Mouse (Mus musculus): ENCODE measurements around the gene Pth2. TPM values are rescaled to one million over a fixed set of nuclear protein-coding genes. Genes with fewer than 3 reads are reported as not detected.
A peak's percentile ranks its signal among the peaks of the same experiment; 100 is the strongest.

Pth2 gene
- total RNA-seq, 1 experiment: 0.54 TPM

DNA sequence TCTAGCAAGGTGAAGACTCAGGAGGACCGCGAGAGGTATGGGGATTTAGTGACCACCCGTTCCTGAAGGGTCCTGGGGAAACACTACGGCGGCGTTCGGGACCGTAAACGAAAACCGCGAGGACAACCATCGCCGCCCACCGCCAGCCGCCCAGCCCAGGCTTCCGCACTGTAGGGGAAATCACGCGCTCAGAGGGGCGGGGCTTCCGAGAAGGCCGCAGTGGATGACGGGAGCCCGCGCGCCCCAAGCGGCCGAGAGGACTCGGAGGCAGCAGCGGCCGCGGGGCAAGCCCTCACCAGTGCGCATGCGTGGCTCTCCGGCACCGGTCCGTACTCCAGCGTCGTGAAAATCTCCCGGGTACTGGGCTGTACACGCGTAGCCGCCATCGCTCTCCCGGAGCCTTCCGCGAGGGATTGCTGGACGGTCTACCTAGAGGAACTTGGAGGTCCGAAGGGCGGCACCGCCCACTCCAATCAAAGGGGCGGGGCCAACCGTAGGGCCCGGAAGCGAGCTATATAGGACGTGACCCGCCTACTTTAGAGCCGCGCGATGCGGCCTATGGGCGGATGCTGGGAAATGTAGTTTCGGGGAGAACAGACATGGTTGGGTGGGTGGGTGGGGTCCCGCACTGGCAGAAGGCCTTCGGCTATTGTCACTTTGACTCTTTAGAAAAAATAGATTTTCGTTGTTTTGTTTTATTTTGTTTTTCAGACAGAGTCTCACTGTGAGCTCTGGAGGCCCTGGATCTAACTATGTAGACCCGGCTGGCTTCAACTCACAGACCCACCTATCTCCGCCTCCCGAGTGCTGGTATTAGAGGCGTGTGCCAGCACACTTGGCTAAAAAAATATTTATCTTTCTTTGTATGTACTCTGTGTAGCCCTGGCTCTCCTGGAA is 26.5 kb upstream of the Pth2 start, which contains the start of the genes Pih1d1 and Aldh16a1:
Gene Pih1d1, plus strand, starts transcription at position 208 of the 897 bp plus-strand sequence.
Gene Aldh16a1, minus strand, starts transcription at position 489 of the 897 bp plus-strand sequence.
- peaks cover 6% of the 10 kb centered on the region for H3K36me3 ChIP-seq (ENCODE audit: control insufficient read depth, insufficient read depth, low read length, poor library complexity, severe bottlenecking)
- in situ Hi-C loops (cut with MboI; ENCODE audit: low sequenced_read_pairs in 2 of 2, unreplicated experiment in 2 of 2): no loop called here
- H3K4me3 ChIP-seq (ENCODE audit: insufficient read depth in 1 of 2, low read depth in 1 of 2, low read length in 2 of 2, poor library complexity in 1 of 2, severe bottlenecking in 1 of 2): peak within 1 kb of the TSS; percentile 84 to 88
- peak within 1 kb of the TSS; percentile 97 for H3K9ac ChIP-seq (ENCODE audit: insufficient read depth, low read depth, low read length, poor library complexity, severe bottlenecking)
- TF ChIP-seq HCFC1 (IDR thresholded peaks at IDR 0.05; ENCODE audit: borderline replicate concordance, insufficient read depth, low read length) (peak; percentile 93), ZC3H11A (IDR thresholded peaks at IDR 0.05; ENCODE audit: borderline replicate concordance, low read depth, low read length) (no peak)
- DNase-seq (ENCODE audit: low read depth, low spot score): peak; percentile 92
- H3K9me3 ChIP-seq (ENCODE audit: control insufficient read depth, insufficient read depth, low read depth, low read length): no peaks in the 10 kb centered on the region
- peak within 1 kb of the TSS; percentile 98 for H3K27ac ChIP-seq (ENCODE audit: insufficient read depth, low read depth, low read length, poor library complexity, severe bottlenecking)
- H3K4me1 ChIP-seq (ENCODE audit: control insufficient read depth in 2 of 2, insufficient read depth in 2 of 2, low read length in 2 of 2, poor library complexity in 1 of 2): peaks cover 3 to 7% of the 10 kb centered on the region in 2 experiments; a peak in 3 of 4 replicates

DNA sequence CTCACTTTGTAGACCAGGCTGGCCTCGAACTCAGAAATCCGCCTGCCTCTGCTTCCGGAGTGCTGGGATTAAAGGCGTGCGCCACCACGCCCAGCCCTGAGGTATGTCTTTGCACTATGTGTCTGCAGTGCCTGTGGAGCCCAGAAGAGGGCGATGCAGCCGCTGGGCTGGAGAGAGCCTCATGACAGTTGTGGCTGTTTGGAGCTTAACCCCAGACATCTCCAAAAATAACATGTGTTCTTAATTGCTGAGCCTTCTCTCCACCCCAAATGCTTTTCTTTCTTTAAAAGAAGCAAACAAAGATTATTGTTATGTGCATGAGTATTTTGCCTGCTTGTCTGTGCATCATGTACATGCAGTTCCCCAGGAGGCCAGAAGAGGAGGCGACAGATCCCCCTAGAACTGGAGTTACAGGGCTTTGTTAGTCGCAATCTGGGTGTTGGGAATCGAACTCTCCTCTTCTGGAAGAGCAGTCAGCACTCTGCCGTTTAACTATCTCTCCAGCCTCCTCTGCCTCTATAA is 25.7 kb upstream of the Pth2 start:
- H3K27ac ChIP-seq (ENCODE audit: insufficient read depth, low read depth, low read length, poor library complexity, severe bottlenecking): no peak overlapping the region
- peak overlapping the region; percentile 84 to 88; a peak in 3 of 4 replicates for H3K4me3 ChIP-seq (ENCODE audit: insufficient read depth in 1 of 2, low read depth in 1 of 2, low read length in 2 of 2, poor library complexity in 1 of 2, severe bottlenecking in 1 of 2)
- in situ Hi-C loops (cut with MboI; ENCODE audit: low sequenced_read_pairs in 2 of 2, unreplicated experiment in 2 of 2): no loop called here
- peak; percentile 73 for DNase-seq (ENCODE audit: low read depth, low spot score)
- no peaks in the 10 kb centered on the region for H3K9me3 ChIP-seq (ENCODE audit: control insufficient read depth, insufficient read depth, low read depth, low read length)
- H3K36me3 ChIP-seq (ENCODE audit: control insufficient read depth, insufficient read depth, low read length, poor library complexity, severe bottlenecking): peaks cover 6% of the 10 kb centered on the region
- peaks cover 3 to 7% of the 10 kb centered on the region in 2 experiments; a peak in 3 of 4 replicates for H3K4me1 ChIP-seq (ENCODE audit: control insufficient read depth in 2 of 2, insufficient read depth in 2 of 2, low read length in 2 of 2, poor library complexity in 1 of 2)
- TF ChIP-seq ZC3H11A (IDR thresholded peaks at IDR 0.05; ENCODE audit: borderline replicate concordance, low read depth, low read length) (no peak), ZNF384 (IDR thresholded peaks at IDR 0.05; ENCODE audit: low read depth, low read length) (no peak), MAFK (IDR thresholded peaks at IDR 0.05; ENCODE audit: insufficient read depth, low read depth, low read length) (no peak)
- peak overlapping the region; percentile 36; the same call in 1 of the 2 replicates for H3K9ac ChIP-seq (ENCODE audit: insufficient read depth, low read depth, low read length, poor library complexity, severe bottlenecking)

GRCm38 (mm10) chr7:45155590-45155989 is 25.2 kb upstream of the Pth2 start:
- Histone ChIP-seq H3K9me3 (ENCODE audit: control insufficient read depth, insufficient read depth, low read depth, low read length) (no peaks in the 10 kb centered on the region), H3K4me3 (ENCODE audit: insufficient read depth in 1 of 2, low read depth in 1 of 2, low read length in 2 of 2, poor library complexity in 1 of 2, severe bottlenecking in 1 of 2) (peak overlapping the region in 1 of 2 experiments; percentile 37; a peak in 2 of 4 replicates), H3K27ac (ENCODE audit: insufficient read depth, low read depth, low read length, poor library complexity, severe bottlenecking) (no peak overlapping the region), H3K36me3 (ENCODE audit: control insufficient read depth, insufficient read depth, low read length, poor library complexity, severe bottlenecking) (peaks cover 11% of the 10 kb centered on the region), H3K4me1 (ENCODE audit: control insufficient read depth in 2 of 2, insufficient read depth in 2 of 2, low read length in 2 of 2, poor library complexity in 1 of 2) (peaks cover 1 to 7% of the 10 kb centered on the region in 2 experiments; a peak in 3 of 4 replicates), H3K9ac (ENCODE audit: insufficient read depth, low read depth, low read length, poor library complexity, severe bottlenecking) (peak overlapping the region; percentile 44; the same call in 1 of the 2 replicates)
- peak; percentile 72 for DNase-seq (ENCODE audit: low read depth, low spot score)
- in situ Hi-C loops (cut with MboI; ENCODE audit: low sequenced_read_pairs in 2 of 2, unreplicated experiment in 2 of 2): no loop called here
- TF ChIP-seq ZNF384 (IDR thresholded peaks at IDR 0.05; ENCODE audit: low read depth, low read length) (no peak), CHD2 (IDR thresholded peaks at IDR 0.05; ENCODE audit: low read depth, low read length) (no peak), MAFK (IDR thresholded peaks at IDR 0.05; ENCODE audit: insufficient read depth, low read depth, low read length) (no peak), ZC3H11A (IDR thresholded peaks at IDR 0.05; ENCODE audit: borderline replicate concordance, low read depth, low read length) (no peak), HCFC1 (IDR thresholded peaks at IDR 0.05; ENCODE audit: borderline replicate concordance, insufficient read depth, low read length) (no peak)

- Histone ChIP-seq H3K9ac (ENCODE audit: insufficient read depth, low read depth, low read length, poor library complexity, severe bottlenecking) (no peak overlapping the region), H3K4me1 (ENCODE audit: control insufficient read depth in 2 of 2, insufficient read depth in 2 of 2, low read length in 2 of 2, poor library complexity in 1 of 2) (peaks cover 0 to 6% of the 10 kb centered on the region in 2 experiments; a peak in 2 of 4 replicates), H3K4me3 (ENCODE audit: insufficient read depth in 1 of 2, low read depth in 1 of 2, low read length in 2 of 2, poor library complexity in 1 of 2, severe bottlenecking in 1 of 2) (no peak overlapping the region), H3K36me3 (ENCODE audit: control insufficient read depth, insufficient read depth, low read length, poor library complexity, severe bottlenecking) (peaks cover 11% of the 10 kb centered on the region), H3K9me3 (ENCODE audit: control insufficient read depth, insufficient read depth, low read depth, low read length) (no peaks in the 10 kb centered on the region), H3K27ac (ENCODE audit: insufficient read depth, low read depth, low read length, poor library complexity, severe bottlenecking) (no peak overlapping the region)
- in situ Hi-C loops (cut with MboI; ENCODE audit: low sequenced_read_pairs in 2 of 2, unreplicated experiment in 2 of 2): no loop called here
- TF ChIP-seq ZNF384 (IDR thresholded peaks at IDR 0.05; ENCODE audit: low read depth, low read length): no peak
- no peak for DNase-seq (ENCODE audit: low read depth, low spot score)
Observed at GRCm38 (mm10) chr7:45156206-45156605, 24.6 kb upstream of the Pth2 start.

All from ES-E14 (cell line).